Mouse (Mus musculus) C2C12 (cell line): Measurements from ENCODE around the gene Hps6.

Experiments
- CEBPB ChIP-seq: IDR thresholded peaks from one replicate; pipeline ENCODE4 v1.6.1; 2011; ENCODE audit warnings: low read depth, mild to moderate bottlenecking, control low read depth, moderate library complexity
- CTCF ChIP-seq: IDR thresholded peaks from one replicate; pipeline ENCODE4 v1.5.1; 2011; ENCODE audit not compliant: control insufficient read depth, insufficient read depth, insufficient read length
- FOSL1 ChIP-seq: IDR thresholded peaks from one replicate; pipeline ENCODE4 v1.8.0; 2011; ENCODE audit warnings: mild to moderate bottlenecking, low read length; ENCODE audit not compliant: poor library complexity, insufficient read depth, severe bottlenecking
- MYOG ChIP-seq: IDR thresholded peaks from one replicate; pipeline ENCODE4 v1.6.1; 2011; ENCODE audit not compliant: control insufficient read depth, insufficient read length; ENCODE audit errors: extremely low read depth
- USF1 ChIP-seq: IDR thresholded peaks from one replicate; pipeline ENCODE4 v1.6.1; 2011; ENCODE audit warnings: low read depth, mild to moderate bottlenecking, control low read depth, moderate library complexity

GRCm38 (mm10) chr19:46037243-46037924 is 34.1 kb downstream of the Hps6 start:
- TF ChIP-seq CTCF, result no peak
- no peak for TF ChIP-seq USF1
- no peak for TF ChIP-seq MYOG
- TF ChIP-seq CEBPB, result no peak
- no peak for TF ChIP-seq FOSL1
